Mouse (Mus musculus): ENCODE results near the gene Med26. TPM values are rescaled to one million over a fixed set of nuclear protein-coding genes. Genes with fewer than 3 reads are reported as not detected.

Med26 gene
- total and polyA plus RNA-seq, 2 experiments from 2014 or later = 14.2 to 18.6 TPM

DNA sequence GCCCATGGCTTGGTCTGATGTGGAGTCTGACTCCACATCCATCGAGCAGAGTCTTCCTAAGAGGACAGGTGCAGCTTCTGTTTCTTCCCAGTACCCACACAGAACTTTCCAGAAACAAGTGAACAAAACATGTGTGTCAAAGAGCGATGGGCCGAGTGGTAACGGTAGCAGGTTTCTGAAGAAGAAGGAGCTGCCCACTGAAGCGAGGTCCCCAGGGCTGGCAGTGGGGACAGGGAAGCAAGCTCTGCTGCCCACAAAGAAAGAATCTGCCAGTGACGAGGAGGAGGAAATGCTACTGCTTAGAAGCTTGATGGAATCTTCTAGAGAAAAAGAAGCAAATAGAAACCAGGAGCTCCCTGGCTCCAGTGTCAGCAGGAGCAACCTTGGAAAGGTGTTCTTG is 103.0 kb downstream of the Med26 start:
- TF ChIP-seq CTCF (IDR thresholded peaks at IDR 0.05; ENCODE audit: low read depth) = no peak
- 92% methylated on average over 6 of the region's 6 CpGs for WGBS
- Histone ChIP-seq H3K27me3 (ENCODE audit: insufficient read depth, low read length) (no peaks in the 10 kb centered on the region), H3K36me3 (ENCODE audit: insufficient read depth) (peaks cover 13% of the 10 kb centered on the region), H3K4me1 (ENCODE audit: insufficient read depth) (peaks cover 3% of the 10 kb centered on the region; the same call in 1 of the 2 replicates), H3K9ac (no peak overlapping the region), H3K9me3 (ENCODE audit: low read length) (no peaks in the 10 kb centered on the region), H3K4me2 (ENCODE audit: low read depth) (no peak overlapping the region), H3K4me3 (ENCODE audit: low read depth, low read length) (no peak overlapping the region), H3K27ac (ENCODE audit: low read depth, low read length) (no peak overlapping the region)
- no peak for DNase-seq
- no peak for ATAC-seq

Small RNA genes lying within 50 kb of the gene (microRNA-seq; reads per million reads assigned to microRNA genes)
- gene Gm28019 = 0 reads per million in 2 experiments
- gene Mir7068 = 1.9 to 2.3 reads per million in 2 experiments

Other genes with a start within 250 kb of the Med26 start
- gene Gm10282, start 243.0 kb downstream of the Med26 start, total RNA-seq (2014; rRNA removed) = 4.5 and 4.7 TPM in 2 replicates
- gene Gm10282, start 243.0 kb downstream of the Med26 start, polyA plus RNA-seq (2015; fragmentation: Nextera tagmentation; extraction: Ambion mirVana) = 14.9 and 15.4 TPM in 2 replicates
- gene Klf2, start 229.2 kb downstream of the Med26 start, total RNA-seq (2014; rRNA removed) = 3.8 and 4.0 TPM in 2 replicates
- 9.5 and 10.1 TPM in 2 replicates for gene Klf2, start 229.2 kb downstream of the Med26 start, polyA plus RNA-seq (2015; fragmentation: Nextera tagmentation; extraction: Ambion mirVana)
- 61.6 and 62.9 TPM in 2 replicates for gene Eps15l1, start 126.8 kb downstream of the Med26 start, total RNA-seq (2014; rRNA removed)
- gene Eps15l1, start 126.8 kb downstream of the Med26 start, polyA plus RNA-seq (2015; fragmentation: Nextera tagmentation; extraction: Ambion mirVana) = 44.2 and 48.8 TPM in 2 replicates
- gene Calr3, start 104.4 kb downstream of the Med26 start, total RNA-seq (2014; rRNA removed) = 0.77 and 1.00 TPM in 2 replicates
- 1.1 and 1.4 TPM in 2 replicates for gene Calr3, start 104.4 kb downstream of the Med26 start, polyA plus RNA-seq (2015; fragmentation: Nextera tagmentation; extraction: Ambion mirVana)
- 12.5 and 13.7 TPM in 2 replicates for gene 1700030K09Rik, start 104.4 kb downstream of the Med26 start, total RNA-seq (2014; rRNA removed)
- 15.5 and 16.1 TPM in 2 replicates for gene 1700030K09Rik, start 104.4 kb downstream of the Med26 start, polyA plus RNA-seq (2015; fragmentation: Nextera tagmentation; extraction: Ambion mirVana)
- gene Cherp, start 73.0 kb downstream of the Med26 start, total RNA-seq (2014; rRNA removed) = 21.2 and 29.8 TPM in 2 replicates
- gene Cherp, start 73.0 kb downstream of the Med26 start, polyA plus RNA-seq (2015; fragmentation: Nextera tagmentation; extraction: Ambion mirVana) = 36.8 and 43.7 TPM in 2 replicates
- gene Slc35e1, start 55.7 kb downstream of the Med26 start, total RNA-seq (2014; rRNA removed) = 47.1 and 55.1 TPM in 2 replicates
- 8.8 and 12.2 TPM in 2 replicates for gene Slc35e1, start 55.7 kb downstream of the Med26 start, polyA plus RNA-seq (2015; fragmentation: Nextera tagmentation; extraction: Ambion mirVana)
- 115 and 117 TPM in 2 replicates for gene Smim7, start 22.8 kb upstream of the Med26 start, total RNA-seq (2014; rRNA removed)
- 151 and 163 TPM in 2 replicates for gene Smim7, start 22.8 kb upstream of the Med26 start, polyA plus RNA-seq (2015; fragmentation: Nextera tagmentation; extraction: Ambion mirVana)
- 40.2 and 46.0 TPM in 2 replicates for gene Tmem38a, start 23.8 kb upstream of the Med26 start, total RNA-seq (2014; rRNA removed)
- gene Tmem38a, start 23.8 kb upstream of the Med26 start, polyA plus RNA-seq (2015; fragmentation: Nextera tagmentation; extraction: Ambion mirVana) = 26.3 and 37.8 TPM in 2 replicates
- 24.4 and 25.5 TPM in 2 replicates for gene Nwd1, start 98.4 kb upstream of the Med26 start, total RNA-seq (2014; rRNA removed)
- gene Nwd1, start 98.4 kb upstream of the Med26 start, polyA plus RNA-seq (2015; fragmentation: Nextera tagmentation; extraction: Ambion mirVana) = 1.1 and 1.9 TPM in 2 replicates
- gene Sin3b, start 175.0 kb upstream of the Med26 start, total RNA-seq (2014; rRNA removed) = 219 and 237 TPM in 2 replicates
- gene Sin3b, start 175.0 kb upstream of the Med26 start, polyA plus RNA-seq (2015; fragmentation: Nextera tagmentation; extraction: Ambion mirVana) = 289 and 331 TPM in 2 replicates
- gene F2rl3, start 213.6 kb upstream of the Med26 start, total RNA-seq (2014; rRNA removed) = 0.24 and 0.46 TPM in 2 replicates
- 0.24 and 0.40 TPM in 2 replicates for gene F2rl3, start 213.6 kb upstream of the Med26 start, polyA plus RNA-seq (2015; fragmentation: Nextera tagmentation; extraction: Ambion mirVana)

Data from forebrain, postnatal 0 days (tissue).